Mouse (Mus musculus) heart, postnatal 0 days (tissue): ENCODE results near the gene Lasp1. TPM values are rescaled to one million over a fixed set of nuclear protein-coding genes. Genes with fewer than 3 reads are reported as not detected.

Source experiments
- ATAC-seq: fragments of 200-750 bp; cut with Nextera tagmentation; 2 replicates; pipeline ENCODE4 v1.8.0; 2017; ENCODE audit warnings: low read depth, moderate number of reproducible peaks, moderate library complexity; ENCODE audit not compliant: insufficient read depth
- DNase-seq: peaks from one replicate; pipeline ENCODE4 v3.0.0-alpha.2; 2016; ENCODE audit warnings: low spot score
- H3K27ac ChIP-seq: fragments of 300-500 bp; sonication (generic); 2 replicates; pipeline ENCODE4 v1.5.1; 2014; ENCODE audit warnings: low read depth, mild to moderate bottlenecking
- H3K27me3 ChIP-seq: fragments of 300-500 bp; sonication (generic); 2 replicates; pipeline ENCODE4 v1.6.1; 2014; ENCODE audit warnings: low read length, mixed read lengths; ENCODE audit not compliant: control insufficient read depth, insufficient read depth
- H3K36me3 ChIP-seq: fragments of 300-500 bp; sonication (generic); replicated peaks from 2 replicates; pipeline ENCODE4 v1.6.1; 2014; ENCODE audit warnings: low read length, mixed read lengths; ENCODE audit not compliant: control insufficient read depth, insufficient read depth
- H3K4me1 ChIP-seq: fragments of 300-500 bp; sonication (generic); 2 replicates; pipeline ENCODE4 v1.6.1; 2014; ENCODE audit warnings: antibody characterized with exemption; ENCODE audit not compliant: control insufficient read depth, insufficient read depth
- H3K4me2 ChIP-seq: fragments of 300-500 bp; sonication (generic); 2 replicates; pipeline ENCODE4 v1.6.1; 2014; ENCODE audit warnings: low read depth, mild to moderate bottlenecking, low read length, moderate library complexity
- H3K4me3 ChIP-seq: fragments of 300-500 bp; sonication (generic); 2 replicates; pipeline ENCODE4 v1.5.1; 2014; ENCODE audit warnings: low read depth, low read length
- H3K9ac ChIP-seq: fragments of 300-500 bp; sonication (generic); replicated peaks from 2 replicates; pipeline ENCODE4 v1.6.1; 2014; ENCODE audit warnings: low read depth, low read length, mixed read lengths
- H3K9me3 ChIP-seq: fragments of 300-500 bp; sonication (generic); replicated peaks from 2 replicates; pipeline ENCODE4 v1.6.1; 2016; ENCODE audit warnings: low read length; ENCODE audit not compliant: control insufficient read depth
- CTCF ChIP-seq: IDR thresholded peaks from 2 replicates; pipeline ENCODE4 v1.5.1; 2016; ENCODE audit warnings: antibody characterized with exemption, control low read depth, low read depth
- EP300 ChIP-seq: IDR thresholded peaks from 2 replicates; pipeline ENCODE4 v1.6.1; 2016; ENCODE audit warnings: antibody characterized with exemption, low read depth
- WGBS: fragments of 180-500 bp; shearing (Covaris S2); extraction: QIAGEN DNeasy Blood & Tissue Kit; methylation state at CpG from one replicate; pipeline ENCODE4 v1.1.7; 2014; 5-methylcytosine and 5-hydroxymethylcytosine counted together
- polyA plus RNA-seq: library from polyadenylated mRNA; unstranded; fragments of >200 nt; fragmentation: Nextera tagmentation; extraction: Ambion mirVana; gene quantifications from 2 replicates; pipeline ENCODE4 v1.2.1, GENCODE M21; 2015
- total RNA-seq: library from RNA; depleted of rRNA; stranded (reverse); fragments of >200 nt; gene quantifications from 2 replicates; pipeline ENCODE4 v1.2.3, GENCODE M21; 2014; ENCODE audit warnings: low replicate concordance

Gene Lasp1
- total and polyA plus RNA-seq, 2 experiments from 2014 or later = 27.8 to 45.7 TPM

DNA sequence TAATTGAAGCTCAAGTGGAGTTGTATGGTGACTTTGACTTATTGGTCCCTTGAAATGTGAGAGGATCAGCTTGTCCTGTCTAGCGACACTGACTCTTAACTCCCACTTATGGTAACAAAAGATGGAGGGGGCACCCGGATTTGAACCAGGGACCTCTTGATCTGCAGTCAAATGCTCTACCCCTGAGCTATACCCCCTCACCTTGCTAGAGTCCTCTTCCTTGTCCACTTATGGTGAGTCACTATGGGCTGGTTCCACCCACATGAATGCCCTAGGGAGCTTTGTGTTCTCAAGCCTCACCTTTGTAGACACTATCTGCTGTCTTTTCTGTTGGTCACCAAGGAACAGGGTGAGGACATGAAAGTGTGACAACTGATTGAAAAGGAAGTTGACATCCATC, 29.1 kb upstream of the Lasp1 start:
- H3K4me2 ChIP-seq = no peak overlapping the region
- H3K9me3 ChIP-seq = no peaks in the 10 kb centered on the region
- no peak for DNase-seq
- no peak overlapping the region for H3K27ac ChIP-seq
- no peaks in the 10 kb centered on the region for H3K36me3 ChIP-seq
- no peak overlapping the region for H3K9ac ChIP-seq
- H3K4me3 ChIP-seq = no peak overlapping the region
- TF ChIP-seq CTCF (no peak), EP300 (no peak)
- no peak for ATAC-seq
- WGBS = 22% methylated on average over 2 of the region's 2 CpGs
- H3K4me1 ChIP-seq = peaks cover 10% of the 10 kb centered on the region
- no peaks in the 10 kb centered on the region for H3K27me3 ChIP-seq

DNA sequence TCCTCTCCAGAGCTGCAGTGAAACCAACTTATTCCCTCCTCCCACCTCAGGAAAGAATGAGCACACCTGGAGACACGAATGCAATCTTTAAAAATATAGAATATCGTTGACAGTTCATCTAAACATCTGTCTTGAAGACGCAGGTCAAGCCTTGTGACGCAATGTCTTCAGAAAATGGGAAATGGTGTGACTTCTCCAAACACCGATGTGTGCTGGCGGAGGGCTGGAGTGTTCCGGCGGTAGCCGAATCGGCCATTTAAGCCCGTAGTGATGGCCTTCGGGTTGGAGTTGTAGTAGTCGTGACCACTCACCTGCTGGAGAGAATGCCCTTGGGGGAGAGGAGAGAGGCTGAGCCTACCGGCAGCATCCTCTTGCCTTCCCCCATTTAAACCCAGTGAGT, 27.4 kb upstream of the Lasp1 start:
- Histone ChIP-seq H3K36me3 (no peaks in the 10 kb centered on the region), H3K27me3 (no peaks in the 10 kb centered on the region), H3K9ac (no peak overlapping the region), H3K27ac (no peak overlapping the region), H3K9me3 (no peaks in the 10 kb centered on the region), H3K4me3 (no peak overlapping the region), H3K4me2 (no peak overlapping the region), H3K4me1 (no peaks in the 10 kb centered on the region)
- DNase-seq (no peak), ATAC-seq (no peak)
- TF ChIP-seq EP300 (no peak), CTCF (no peak)
- 72% methylated on average over 14 of the region's 14 CpGs for WGBS

DNA sequence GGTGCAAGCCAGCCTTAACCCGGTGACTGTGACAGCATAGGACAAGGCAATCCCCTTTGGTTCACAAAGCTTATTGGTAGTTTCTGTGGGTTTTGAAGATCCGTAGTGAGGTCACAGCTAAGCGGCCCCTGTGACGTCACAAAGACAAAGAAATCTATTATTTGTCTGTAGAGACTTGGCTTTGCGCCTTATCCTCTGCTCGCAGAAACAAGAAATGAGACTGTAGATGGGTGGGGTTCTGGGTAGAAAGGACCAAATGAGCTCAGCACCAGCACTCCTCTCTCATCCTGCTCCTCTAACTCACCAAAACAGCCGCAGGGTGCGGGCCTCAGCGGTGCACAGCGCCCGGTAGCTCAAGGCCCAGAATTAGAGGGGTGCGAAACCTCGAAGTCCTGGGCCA, 23.6 kb upstream of the Lasp1 start:
- no peak for ATAC-seq

DNA sequence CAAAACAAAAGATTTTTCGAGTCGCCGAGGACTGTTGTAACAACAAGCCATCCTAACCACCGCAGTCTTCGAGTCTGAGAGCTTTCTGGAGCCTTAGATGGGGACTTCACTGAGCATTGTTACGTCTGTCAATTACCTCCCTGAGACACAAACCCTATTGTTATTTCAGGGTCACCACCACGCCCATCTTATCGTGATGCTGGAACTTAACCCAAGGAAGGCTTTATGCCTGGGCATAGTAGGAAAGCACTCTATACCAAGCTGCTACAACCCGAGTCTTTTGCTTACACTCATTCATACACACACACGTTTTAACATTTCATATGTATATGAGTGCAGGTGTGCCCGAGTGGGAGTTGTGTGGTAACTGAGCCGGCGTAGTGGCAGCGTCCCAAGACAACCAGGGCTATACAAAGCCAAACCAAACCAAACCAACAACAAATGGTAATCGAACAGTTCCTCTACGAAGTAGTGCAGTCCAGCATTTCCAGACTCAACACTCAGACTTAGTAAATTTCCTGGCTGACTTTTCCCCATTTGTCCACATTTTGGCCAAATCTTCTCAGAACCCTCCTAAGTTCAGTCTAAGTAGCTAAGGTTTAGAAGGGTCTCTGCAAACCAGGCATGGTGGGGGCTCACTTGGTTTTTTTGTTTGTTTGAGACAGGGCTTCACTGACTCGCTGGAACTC, 22.8 kb upstream of the Lasp1 start, which contains the start of gene 1700001P01Rik:
Gene 1700001P01Rik, minus strand, starts transcription at position 111 of the 689 bp plus-strand sequence.
- Histone ChIP-seq H3K27me3 (no peaks in the 10 kb centered on the region), H3K4me3 (no peak within 1 kb of the TSS), H3K9ac (no peak within 1 kb of the TSS), H3K4me2 (no peak within 1 kb of the TSS), H3K9me3 (no peaks in the 10 kb centered on the region), H3K36me3 (peaks cover 42% of the 10 kb centered on the region), H3K4me1 (peaks cover 2% of the 10 kb centered on the region; the same call in 1 of the 2 replicates), H3K27ac (no peak within 1 kb of the TSS)
- WGBS = 50% methylated on average over 17 of the region's 17 CpGs
- no peak for TF ChIP-seq CTCF
- no peak for TF ChIP-seq EP300
- ATAC-seq (no peak), DNase-seq (no peak)

More for the DNA sequence above, 23.6 kb upstream of the Lasp1 start:
- H3K9ac ChIP-seq = no peak overlapping the region
- no peaks in the 10 kb centered on the region for H3K27me3 ChIP-seq
- 68% methylated on average over 13 of the region's 13 CpGs for WGBS
- no peak overlapping the region for H3K4me2 ChIP-seq
- H3K4me3 ChIP-seq = no peak overlapping the region
- TF ChIP-seq CTCF = no peak
- TF ChIP-seq EP300 = no peak
- no peak for DNase-seq
- no peak overlapping the region for H3K27ac ChIP-seq
- H3K4me1 ChIP-seq = no peaks in the 10 kb centered on the region
- H3K36me3 ChIP-seq = peaks cover 34% of the 10 kb centered on the region
- no peaks in the 10 kb centered on the region for H3K9me3 ChIP-seq

DNA sequence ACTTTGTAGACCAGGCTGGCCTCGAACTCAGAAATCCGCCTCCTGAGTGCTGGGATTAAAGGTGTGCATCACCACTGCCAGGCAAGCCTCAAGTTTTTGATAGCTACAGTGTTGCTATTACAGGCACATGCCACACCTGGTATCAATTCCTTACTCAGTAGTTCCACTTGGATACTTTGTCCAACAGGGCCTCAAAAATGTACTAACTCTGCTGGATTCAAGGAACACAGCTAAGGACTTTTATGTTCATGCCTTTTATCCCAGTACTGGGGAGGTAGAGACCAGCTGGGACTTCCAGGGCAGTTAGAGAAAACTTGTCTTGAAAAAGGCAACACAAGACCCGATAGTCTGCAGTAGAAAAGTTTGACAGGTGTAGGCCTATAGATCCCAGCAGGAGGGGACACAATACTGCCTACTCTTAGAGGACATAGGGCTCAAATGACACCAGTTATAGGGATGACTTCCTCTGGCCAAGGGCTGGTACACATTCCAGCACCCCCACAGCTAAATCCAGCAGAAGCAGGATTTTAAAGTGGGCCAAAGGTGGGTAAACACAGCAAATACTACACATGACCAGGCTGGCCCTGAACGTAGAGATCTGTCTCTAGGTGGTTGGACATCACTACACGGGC, 22.2 kb upstream of the Lasp1 start:
- Histone ChIP-seq H3K27ac (no peak overlapping the region), H3K27me3 (no peaks in the 10 kb centered on the region), H3K4me3 (no peak overlapping the region), H3K4me1 (peaks cover 4% of the 10 kb centered on the region; the same call in 1 of the 2 replicates), H3K36me3 (peaks cover 43% of the 10 kb centered on the region), H3K9ac (no peak overlapping the region), H3K9me3 (no peaks in the 10 kb centered on the region), H3K4me2 (no peak overlapping the region)
- TF ChIP-seq EP300 (no peak), CTCF (no peak)
- DNase-seq = no peak
- 59% methylated on average over 5 of the region's 5 CpGs for WGBS
- ATAC-seq = no peak
